Mouse (Mus musculus) ovary, postnatal 10 days (tissue): Measurements from ENCODE around the gene Fbp1.
A peak's percentile ranks its signal among the peaks of the same experiment; 100 is the strongest.
"Not testable (repeated sequence)": the region's sequence is repeated elsewhere in the genome, so short reads cannot be mapped to it uniquely, and the experiment has no call there.

ENCODE experiments used
- DNase-seq: peaks from one replicate; pipeline ENCODE4 v3.0.0; 2022; ENCODE audit warnings: low spot score

Fbp1 gene

DNA sequence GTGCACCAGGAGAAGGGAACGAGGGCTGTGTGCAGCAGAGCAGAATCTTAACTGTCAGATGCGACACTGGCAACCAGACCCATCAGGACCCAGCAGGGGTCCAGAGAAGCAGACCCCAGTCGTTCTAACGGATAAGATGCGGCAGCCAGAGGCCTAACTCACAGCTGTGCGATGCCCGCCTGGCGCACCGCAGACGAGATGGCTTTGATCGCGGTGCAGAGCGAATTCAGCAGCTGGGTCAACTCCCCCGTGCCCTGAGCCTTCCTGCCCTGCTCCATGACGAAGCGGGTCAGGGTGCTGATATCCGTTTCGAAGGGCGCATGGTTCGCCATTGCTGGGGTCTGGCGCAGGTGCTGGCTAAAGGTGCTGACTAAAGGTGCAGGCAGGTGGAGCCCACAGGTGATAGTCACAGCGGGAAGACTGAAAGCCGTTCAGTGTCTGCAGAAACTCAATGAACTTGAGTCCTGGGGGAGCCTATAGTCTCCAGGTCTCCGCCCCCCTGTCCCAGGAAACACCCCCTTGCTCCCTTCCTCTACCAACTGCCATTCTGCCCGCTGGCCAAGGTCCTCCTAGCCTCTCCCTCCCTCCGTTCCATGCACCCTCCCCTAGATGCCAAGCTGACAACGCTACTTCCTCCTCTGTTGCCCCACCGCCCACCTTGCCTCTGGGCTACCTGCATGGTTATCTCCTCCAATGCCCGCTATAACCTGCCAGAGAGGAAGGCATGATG lies at the start of gene Fbp1:
Gene Fbp1 (minus strand): TSS at position 571 of the 730 bp plus-strand sequence.
- no peak for DNase-seq

DNA sequence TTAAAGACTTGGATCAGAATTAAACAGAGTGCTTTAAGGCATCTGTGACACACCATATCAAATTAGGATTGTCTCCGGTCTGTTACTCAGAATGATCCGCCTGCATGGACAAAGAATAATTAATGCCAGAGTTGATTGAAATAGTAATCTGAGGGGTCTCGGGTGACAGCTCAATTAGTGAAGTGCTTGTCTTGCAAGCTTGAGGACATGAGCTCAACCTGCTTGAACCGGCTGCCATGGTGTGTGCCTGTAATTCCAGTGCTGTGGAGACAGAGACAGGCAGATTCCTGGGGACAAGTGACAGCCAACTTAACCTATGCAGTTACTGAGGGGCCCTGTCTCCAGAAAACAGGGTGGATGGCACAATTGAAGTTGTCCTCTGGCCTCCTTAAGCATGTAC lies 44.4 kb upstream of the Fbp1 start:
- DNase-seq: no peak

DNA sequence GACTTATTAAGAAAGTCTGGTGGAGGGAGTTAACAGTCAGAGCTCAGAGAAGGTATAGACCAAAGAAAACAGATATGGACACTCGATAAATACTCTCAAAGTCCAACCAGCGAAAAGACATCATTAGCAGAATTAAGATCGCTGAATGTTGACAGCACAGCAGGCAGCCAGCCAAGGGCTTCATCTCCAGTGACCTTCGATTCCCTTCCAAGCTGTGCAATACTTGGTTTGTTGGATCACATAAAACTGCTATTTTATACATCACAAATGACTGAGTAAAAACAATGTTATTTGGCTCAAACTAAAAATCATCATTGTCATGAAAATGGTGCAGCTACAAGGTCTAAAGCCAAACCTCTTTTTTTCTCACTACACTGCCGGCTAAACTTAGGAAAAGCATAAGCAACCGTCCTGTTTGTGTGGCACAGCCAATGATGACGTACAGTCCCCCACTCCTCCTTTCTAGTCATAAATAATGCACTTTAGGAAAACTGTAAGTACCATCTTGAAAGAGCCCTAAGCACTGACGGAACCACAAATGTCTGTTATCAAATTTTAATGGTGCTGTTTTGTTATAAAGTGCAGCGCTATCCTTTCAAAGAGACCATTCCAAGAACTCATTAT lies 41.8 kb upstream of the Fbp1 start:
- no peak for DNase-seq

DNA sequence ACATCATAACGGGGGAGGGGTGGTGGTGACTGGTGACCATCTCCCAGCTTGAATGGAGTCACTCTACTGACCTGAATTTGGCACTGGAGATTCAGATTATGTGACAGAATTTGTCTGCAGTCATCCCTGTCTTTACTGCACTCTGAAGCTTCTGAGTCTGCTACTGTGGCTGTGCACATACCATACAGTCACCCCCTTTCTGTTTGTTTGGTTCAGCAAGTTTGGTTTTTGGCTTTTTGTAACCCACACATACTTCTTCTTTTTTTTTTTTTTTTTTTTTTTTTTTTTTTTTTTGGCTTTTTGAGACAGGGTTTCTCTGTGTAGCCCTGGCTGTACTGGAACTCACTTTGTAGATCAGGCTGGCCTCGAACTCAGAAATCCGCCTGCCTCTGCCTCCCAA lies 41.1 kb upstream of the Fbp1 start:
- DNase-seq: not testable (repeated sequence)

DNA sequence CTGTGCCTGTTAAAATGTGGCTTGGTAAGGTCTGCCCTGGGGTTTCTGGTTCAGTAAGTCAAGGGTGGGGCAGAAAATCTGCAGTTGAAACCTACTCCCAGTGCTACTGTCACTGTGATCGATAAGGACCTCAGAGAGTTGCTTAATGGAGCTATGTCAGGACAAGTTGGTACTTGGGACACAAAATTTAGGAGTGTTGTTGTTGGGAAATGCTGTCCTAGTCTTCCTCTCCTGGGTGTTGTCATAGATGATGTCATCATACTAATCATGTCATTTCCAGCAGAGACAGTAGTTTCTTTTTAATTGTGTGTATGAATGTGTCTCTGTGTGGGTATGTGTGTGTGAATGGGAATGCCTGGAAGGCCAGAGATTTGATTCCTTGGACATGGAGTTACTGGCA lies 39.4 kb upstream of the Fbp1 start:
- no peak for DNase-seq

DNA sequence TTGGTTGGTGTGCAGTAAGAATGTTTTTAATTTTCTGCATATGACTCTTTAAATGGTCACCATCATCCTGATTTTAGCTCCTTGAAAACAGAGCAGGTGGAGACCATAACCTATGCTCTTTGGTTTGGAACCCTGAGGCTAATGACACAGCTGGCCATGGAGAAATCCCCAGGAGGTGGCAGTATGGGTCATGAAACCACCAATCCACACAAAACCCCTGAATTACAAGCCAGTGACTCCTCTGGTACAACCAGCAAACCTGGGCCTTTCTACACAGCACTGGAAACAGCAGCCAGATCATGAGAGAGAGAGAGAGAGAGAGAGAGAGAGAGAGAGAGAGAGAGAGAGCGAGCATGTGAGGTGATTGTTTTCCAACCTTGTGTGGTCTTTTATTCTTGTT lies 38.4 kb upstream of the Fbp1 start:
- no peak for DNase-seq

DNA sequence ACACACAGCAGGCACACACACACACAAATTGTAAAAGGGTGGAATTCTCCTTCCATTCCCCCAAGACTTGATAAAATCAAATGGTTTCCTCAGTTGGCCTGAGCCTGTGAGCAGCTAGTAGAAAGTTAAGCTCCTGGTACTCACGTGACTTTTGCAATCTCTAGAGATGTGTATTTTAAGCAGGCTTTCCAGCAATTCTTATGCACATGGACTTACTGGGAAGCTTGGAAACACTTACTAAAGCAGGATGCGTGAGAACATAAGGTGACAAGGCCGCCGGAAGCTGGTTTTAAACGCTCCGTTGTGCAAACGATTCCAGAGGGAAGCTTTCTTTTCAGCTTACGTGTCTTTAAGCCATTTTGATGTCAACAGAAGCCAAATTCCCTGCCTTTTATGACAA lies 35.1 kb upstream of the Fbp1 start:
- no peak for DNase-seq

DNA sequence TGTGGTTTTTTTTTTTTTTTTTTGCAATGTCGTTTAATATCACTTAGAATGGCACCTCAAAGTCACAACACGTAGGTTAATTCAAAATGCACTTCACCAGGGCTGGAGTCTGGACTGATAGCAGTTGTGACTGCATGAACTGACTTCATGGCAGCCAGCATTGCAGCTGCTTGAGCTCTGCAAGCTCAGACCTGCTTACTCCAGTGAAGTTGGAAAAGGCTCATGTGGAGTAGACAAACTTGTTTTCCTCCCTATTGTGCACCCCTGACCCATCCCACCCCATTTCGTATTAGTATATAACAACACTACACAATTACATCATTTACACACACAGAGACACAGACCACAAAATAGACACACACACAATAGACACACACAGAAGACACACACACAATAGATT lies 34.6 kb upstream of the Fbp1 start:
- no peak for DNase-seq

DNA sequence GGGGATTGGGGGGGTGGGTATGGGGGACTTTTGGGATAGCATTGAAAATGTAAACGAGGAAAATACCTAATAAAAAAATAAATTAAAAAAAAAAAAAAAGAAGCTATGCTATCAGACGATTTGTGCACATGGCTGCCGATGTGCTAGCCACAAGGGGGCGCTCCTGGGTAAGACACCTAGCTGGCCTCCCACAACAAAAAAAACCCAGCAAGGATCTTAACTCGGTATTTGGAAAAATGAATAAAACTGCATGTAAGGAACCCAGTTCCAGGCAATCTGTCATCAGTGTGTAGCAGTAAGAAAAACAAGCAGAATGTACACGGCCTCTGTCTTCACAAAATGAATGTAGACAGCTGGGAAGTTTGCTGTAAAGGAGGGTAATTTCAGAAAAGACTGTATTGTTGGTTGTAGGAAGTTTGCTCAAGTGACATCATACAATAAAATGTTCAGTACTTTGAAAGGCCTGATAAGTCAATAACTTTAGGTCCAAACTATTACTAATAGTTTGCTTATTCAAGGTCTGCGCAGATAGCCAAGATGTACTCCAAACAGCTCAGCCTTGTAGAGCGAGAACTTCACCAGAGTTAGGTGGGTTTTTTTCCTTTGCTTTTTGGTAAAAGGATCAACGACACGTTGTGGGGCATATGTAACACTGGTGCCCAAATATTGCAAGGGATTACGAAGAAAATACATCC lies 31.7 kb upstream of the Fbp1 start:
- DNase-seq: peak; percentile 49

DNA sequence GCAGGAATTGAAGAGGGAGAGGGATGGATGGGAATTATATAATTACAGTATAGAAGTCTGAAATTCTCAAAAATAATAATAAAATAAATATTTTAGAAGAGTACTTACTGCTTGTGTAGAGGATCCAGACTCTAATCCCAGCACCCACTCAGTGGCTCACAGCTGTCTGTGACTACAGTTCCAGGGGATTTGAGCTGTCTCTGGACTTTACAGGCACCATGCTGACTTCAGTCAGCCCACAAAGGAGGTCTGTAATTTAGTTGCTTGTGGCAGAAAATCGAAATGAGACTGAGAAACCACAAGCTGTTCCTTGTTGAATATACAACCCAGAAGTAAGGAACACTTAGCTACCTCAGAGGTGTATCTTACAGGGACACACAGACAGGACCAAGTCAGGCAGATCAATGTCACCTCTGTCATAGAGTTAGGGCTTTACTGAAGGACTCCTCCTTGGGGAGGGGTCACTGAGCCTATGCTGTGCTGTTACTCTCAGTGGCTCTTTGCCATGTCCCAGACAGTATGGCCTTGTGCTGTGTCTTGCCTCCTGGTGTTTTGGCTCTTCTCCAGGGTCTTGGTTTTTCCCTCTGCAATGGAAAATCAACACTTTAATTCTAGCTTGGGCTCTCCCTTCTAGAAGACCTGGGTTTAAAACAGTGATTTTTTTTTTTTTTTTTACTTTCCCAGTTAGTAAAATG lies 29.5 kb upstream of the Fbp1 start:
- no peak for DNase-seq

DNA sequence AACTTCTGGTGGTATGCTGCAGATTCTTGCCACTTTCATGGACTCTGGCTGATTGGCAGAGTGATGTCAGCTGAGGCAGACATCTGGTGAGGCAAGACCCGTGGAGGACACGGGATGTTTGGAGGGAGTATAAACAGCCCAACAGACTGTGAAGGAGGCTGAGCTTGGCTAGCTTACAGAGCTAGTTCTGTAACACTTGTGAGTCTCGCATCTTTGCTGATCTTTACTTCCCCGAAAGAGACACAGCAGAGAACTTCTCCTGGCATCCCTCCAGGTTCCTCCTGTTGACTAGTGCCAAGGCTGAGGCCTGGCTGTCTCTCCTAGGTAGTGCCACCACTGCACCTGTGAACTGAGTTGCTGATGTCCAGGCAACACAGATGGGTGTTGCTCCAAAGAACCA lies 28.6 kb upstream of the Fbp1 start:
- no peak for DNase-seq

DNA sequence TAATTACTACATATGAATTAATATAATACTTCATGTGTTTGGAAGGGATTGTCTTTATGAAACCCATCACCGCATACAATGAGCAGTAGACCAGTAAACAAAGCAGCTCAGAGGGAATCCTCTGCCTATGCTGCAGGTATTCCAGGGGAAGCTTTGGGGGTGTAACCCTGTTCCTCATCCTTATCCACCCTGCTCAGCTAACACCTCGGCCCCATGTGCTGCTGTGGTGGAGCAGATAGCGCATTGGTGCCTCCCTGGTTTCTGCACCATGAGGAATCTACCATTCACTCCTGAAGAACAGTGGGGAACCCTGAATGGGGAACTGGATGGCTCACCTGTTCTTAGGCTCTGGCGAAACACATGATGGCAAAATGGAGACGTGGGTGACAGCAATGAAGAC lies 23.5 kb upstream of the Fbp1 start:
- no peak for DNase-seq

DNA sequence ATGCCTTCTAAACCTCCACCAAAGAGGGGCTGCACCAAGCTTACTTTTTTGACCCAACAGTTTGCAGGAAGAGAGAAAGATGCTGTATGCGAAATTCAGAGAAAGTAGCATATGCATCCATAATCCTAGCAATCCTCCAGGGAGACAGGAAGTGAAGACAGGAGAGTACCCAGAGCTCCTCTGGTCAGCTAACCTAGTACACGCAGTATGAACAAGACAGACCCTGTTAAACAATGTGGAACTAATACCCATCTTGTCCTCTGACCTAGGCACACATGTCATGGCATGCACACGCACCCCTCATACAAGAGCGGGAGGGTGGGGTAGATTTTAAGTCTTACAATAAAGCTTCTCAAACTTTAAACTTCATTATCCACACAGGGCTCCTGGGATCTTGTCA lies 22.1 kb upstream of the Fbp1 start:
- DNase-seq: no peak

DNA sequence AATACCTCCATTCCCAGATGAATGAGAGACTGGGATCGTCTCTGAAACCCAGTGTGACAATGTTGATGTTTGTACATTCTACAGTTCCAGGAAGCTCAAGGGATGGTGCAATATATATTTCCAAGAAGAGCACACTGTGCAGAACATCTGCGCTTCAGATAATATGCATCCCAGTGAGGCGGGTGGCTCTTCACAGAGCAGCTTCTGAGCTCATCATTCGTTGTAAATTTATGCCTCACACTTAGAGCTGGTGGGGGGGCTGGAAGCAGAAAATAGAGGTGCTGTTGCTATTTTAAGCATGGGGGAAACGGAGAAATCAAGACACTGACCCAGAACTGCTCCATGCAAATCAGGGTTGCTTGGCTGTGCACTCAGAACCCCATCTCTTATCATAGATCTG lies 21.7 kb upstream of the Fbp1 start:
- DNase-seq: no peak

DNA sequence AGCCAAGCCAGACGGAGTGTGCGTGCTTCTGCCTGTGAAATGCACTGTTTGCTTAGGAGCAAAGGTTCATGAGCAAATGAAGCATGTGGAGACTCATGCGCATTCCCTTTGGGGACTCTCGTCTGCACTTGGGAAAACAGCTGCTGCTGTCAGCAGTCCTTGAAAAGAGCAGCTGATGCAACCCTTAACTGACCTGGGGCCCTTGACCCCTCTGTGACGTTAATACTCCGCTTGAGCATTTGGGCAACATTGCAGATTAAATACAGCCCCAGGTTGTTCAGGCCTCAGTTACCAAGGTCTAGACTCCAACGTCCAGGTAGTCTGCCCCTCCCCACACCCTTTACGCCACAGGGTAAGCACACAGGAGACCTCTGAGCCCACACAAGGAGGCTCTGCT lies 20.1 kb upstream of the Fbp1 start:
- no peak for DNase-seq

DNA sequence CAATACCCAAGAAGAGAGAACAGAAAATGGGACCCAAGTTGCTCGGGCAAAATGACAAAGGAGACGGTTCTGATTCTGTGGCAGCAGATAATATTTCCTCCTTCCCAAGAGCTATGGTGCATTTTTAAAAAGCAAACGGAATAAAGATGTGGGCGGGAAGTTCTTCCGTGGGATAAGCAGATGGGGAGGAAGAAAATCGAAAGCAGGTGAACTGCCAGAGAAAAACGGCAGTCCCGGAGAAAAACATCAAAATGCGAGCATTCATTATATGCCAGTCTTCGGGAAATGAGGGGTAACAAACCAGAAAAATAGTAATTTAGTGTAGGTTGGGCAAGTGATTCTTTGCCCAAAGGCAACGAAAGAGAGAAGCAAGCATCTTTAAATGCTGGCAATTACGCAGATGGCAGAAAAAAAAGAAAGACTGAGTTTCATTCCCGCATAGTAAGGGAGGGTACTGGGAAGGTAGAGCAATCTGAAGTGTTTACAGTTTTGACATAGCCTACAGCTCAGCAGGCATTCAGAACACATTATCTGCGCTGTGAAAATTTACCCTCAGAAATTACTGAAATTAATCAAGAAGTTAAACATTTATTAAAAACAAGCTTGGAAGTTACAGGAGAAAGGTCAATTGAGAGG lies 19.6 kb upstream of the Fbp1 start:
- no peak for DNase-seq

DNA sequence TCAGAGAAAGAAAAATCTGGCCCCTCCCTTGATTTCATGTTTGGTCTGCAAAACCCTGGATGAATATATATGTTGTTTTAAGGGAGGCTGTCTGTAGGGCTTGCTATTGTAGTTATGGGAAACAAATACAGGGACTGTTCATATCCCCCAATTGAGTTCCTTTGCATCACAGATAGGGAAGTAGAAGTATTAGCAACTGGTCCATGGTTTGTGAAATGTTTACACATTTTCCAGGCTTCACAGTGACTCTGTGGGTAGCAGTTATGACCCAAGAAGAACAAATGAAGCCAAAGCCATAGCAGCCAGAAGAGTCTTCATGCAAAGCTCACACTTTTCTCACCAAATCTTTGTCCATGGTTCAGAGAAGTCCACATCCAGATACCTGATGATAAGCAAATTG lies 13.1 kb upstream of the Fbp1 start:
- no peak for DNase-seq

DNA sequence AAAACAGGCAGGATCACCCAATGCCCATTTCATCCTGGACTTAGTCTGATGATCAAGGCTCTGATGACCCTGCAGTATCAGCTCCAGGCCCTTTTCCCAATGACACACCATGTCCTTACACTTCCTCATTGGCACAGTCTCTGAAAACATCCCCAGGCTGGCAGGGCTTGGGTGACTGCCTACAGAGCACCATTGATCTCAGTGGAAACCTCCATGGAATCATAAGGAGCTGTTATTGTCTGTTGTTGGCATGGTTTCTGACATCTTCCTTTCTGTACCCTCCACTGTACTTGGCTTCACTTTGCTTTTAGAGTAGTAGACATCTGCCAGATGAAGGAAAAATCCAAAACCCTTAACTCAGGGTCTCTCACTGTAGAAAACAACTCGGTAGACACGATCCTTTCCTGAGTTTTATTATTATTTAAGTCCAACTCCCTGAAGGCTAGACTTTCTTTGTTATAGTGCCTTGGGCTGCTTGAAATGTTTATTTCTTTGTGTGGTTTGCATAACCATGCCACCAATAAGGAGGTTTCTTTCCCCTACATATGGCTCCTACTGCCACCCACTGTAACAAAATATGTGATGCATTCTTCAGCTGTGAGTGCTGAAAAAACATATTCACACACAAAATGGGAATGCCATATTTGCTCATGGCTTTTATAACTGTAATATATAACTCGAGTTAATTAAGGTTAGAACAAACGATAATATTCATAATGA lies 10.0 kb upstream of the Fbp1 start:
- no peak for DNase-seq

DNA sequence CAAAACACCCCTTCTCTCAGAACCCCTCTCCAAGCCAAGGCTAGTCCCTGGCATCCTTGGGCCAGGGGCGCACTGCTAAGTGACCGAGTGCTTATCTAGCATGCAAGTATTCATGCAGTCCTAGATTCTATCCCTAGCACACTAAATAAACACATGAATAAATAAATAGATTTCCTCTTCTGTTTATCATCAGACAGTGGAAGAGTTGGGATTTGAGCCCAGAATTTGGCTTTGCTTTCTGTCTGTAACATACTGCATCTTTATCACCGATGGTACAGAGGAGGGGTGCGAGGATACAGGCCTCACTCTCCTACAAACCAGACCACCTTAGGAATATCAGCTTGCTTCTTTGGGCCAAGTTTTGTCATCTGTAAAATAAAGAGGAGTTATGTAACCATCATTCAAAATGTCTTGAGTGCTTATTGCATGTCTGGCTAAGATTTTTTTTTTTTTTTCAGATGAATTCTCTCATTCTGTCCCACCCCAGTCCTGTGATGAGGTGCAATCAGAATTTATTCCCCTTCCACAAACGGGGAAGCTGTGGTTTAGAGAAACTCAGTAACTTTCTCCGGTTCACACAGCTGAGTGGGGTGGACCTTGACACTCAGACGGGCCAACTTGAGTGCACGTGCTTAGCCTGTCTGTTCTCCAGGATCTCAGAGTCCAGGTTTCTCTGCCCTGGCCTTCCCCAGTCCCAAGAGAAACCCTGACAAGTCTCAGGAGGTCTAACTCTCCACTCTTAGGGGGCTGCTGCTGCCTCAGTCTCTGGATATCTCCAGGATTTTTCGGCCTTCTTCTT lies 5.2 kb upstream of the Fbp1 start:
- no peak for DNase-seq

DNA sequence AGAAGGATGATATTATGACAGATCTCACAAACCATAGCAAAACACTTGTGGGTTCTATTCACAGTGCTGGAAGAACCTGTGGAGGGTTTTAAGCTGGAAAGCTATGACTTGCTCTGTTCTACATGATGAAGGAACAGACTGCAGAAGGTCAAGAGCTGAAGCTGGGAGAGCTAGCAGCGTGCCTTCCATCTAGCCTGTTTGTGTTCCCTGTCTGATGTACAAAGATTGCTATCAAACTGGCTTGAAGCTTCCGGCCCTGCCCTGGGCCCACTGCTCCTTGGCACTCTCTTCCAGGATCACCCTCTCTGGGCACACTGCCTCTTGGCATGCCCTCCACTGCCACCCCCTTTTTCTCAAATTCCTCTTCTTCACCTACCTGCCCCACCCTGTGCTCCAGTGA lies 1.2 kb upstream of the Fbp1 start:
- no peak for DNase-seq

DNA sequence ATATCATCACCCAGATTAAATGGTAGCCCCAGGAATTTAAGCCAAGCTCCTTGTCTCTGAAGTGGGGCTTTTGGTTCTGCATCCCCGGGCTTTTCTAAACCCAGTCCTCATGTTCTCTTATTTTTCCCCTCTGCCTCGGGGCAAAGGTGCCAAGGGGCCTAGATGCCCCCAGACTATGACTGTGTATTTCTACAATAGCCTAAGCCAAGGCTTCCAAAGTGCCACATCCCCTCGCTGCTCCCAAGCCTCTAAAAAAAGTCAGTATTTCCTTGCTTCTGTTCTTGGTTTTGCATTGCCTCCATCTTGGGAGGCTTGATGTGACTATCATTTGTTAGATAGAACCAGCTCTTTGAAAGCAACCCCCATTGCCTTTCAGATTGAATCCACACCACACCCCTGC lies 3.5 kb downstream of the Fbp1 start:
- no peak for DNase-seq
